Mouse (Mus musculus) heart, adult 8-10 months (tissue): ENCODE data around the gene Aars. TPM values are rescaled to one million over a fixed set of nuclear protein-coding genes. Genes with fewer than 3 reads are reported as not detected.
"Not testable (repeated sequence)": the region's sequence is repeated elsewhere in the genome, so short reads cannot be mapped to it uniquely, and the experiment has no call there.

Source experiments
- DNase-seq: peaks from one replicate; pipeline ENCODE4 v3.0.0; 2022; ENCODE audit warnings: low spot score
- total RNA-seq, 4 experiments: library from RNA; stranded (reverse); gene quantifications; 2 replicates each; pipeline ENCODE4 v1.2.4; 2022

Gene Aars
- 10 to 100 TPM; 32.2 to 33.5 (median 33.0) TPM for total RNA-seq

- DNase-seq = no peak
Observed at GRCm38 (mm10) chr8:111032916-111033315, at the start of gene Aars. Aars (plus strand) TSS chr8:111033144.

- no peak for DNase-seq
Observed at GRCm38 (mm10) chr8:110987805-110988744, 44.9 kb upstream of the Aars start.

- peak; percentile 29 for DNase-seq
Observed at GRCm38 (mm10) chr8:110990017-110990416, 42.9 kb upstream of the Aars start.

GRCm38 (mm10) chr8:110996641-110997430 lies 36.1 kb upstream of the Aars start:
- DNase-seq = no peak

- DNase-seq = peak; percentile 89
Observed at GRCm38 (mm10) chr8:110997547-110998531, 35.1 kb upstream of the Aars start, which contains the start of gene Ddx19a. Ddx19a (minus strand) TSS chr8:110997800.

DNA sequence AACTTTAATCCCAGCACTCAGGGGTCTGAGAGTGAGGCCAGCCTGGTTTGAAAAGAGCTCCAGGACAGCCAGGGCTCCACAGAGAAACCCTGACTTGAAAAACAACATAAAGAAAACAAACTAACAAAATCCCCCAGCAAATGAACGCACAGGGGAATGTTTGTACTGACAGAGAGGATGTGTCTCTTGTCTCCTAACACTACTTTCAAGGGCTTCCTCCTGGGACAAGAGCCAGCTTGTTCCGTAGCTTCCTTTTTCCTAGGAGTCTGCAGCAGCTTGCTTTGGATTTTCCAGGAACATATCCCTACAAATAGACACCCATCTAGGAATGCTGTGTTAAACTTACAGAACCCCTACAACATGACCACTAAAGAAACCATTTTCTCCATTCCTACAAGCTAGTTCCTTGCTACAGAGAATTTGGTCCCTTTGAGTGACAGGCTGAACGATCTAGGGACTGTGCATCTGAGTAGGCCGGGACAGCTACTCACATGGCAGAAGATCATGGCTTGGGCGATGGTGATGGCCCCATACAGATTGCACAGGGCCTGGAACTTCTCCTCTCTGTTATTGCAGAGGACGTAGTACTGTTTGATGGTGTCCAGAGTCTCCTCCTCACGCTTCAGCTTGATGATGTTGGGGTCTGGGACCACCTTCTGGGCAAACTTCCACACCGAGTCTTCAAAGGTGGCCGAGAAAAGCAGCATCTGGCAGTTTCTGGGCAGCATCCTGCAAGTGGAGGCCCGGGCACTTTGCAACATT lies 22.5 kb upstream of the Aars start:
- not testable (repeated sequence) for DNase-seq

DNA sequence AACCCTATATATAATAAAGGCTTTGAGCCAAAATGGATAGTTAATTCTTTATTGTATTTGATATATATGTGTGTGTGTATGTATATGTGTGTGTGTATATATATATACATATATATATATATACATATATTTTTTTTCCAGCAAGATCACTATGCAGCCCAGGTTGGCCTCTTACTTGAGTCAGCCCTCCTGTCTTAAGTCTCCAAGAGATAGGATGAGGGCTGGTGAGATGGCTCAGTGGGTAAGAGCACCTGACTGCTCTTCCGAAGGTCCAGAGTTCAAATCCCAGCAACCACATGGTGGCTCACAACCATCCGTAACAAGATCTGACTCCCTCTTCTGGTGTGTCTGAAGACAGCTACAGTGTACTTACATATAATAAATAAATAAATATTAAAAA lies 6.3 kb upstream of the Aars start:
- DNase-seq = not testable (repeated sequence)

GRCm38 (mm10) chr8:111027391-111027937 lies 5.5 kb upstream of the Aars start:
- DNase-seq = peak; percentile 77

DNA sequence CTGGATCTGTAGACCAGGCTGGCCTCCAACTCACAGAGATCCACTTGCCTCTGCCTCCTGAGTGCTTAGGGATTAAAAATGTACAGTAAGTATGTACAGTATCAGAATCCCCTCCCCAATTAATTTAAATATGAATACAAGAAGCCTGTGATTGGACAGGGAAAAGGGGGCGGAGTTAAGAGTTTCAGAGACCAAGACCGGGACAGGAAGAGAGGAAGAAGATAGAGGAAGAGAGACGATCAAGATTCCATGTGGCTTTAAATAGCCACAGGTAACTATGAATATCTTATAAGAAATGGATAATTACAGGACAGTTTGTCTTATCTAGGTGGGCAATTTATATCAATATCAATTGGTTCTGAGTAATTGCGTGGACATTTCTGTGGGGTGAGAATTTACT lies 3.4 kb upstream of the Aars start:
- DNase-seq = no peak

- DNase-seq = no peak
Observed at GRCm38 (mm10) chr8:111030045-111030444, 2.9 kb upstream of the Aars start.

DNA sequence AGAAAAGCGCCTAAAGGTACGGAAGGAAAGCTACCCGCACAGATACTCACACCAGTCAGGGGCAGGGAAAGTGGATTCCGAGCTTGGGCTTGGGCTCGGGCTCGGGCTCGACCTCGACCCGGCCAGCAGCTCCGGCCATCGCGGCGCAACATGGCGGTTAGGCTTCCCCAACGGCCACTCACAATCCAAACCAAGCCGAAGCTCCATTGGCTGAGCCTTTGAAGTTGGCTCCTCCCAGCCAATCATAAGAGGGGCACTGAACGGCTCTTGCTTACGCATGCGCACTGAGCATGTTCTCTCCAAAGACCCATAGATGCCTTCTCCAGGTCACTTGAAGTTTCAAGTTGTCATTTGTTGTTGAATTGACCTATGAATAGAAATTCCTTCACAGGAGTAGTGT lies 1.4 kb upstream of the Aars start, which contains the start of gene Ddx19b:
Gene Ddx19b, minus strand, starts transcription at position 180 of the 400 bp plus-strand sequence.
- no peak for DNase-seq

DNA sequence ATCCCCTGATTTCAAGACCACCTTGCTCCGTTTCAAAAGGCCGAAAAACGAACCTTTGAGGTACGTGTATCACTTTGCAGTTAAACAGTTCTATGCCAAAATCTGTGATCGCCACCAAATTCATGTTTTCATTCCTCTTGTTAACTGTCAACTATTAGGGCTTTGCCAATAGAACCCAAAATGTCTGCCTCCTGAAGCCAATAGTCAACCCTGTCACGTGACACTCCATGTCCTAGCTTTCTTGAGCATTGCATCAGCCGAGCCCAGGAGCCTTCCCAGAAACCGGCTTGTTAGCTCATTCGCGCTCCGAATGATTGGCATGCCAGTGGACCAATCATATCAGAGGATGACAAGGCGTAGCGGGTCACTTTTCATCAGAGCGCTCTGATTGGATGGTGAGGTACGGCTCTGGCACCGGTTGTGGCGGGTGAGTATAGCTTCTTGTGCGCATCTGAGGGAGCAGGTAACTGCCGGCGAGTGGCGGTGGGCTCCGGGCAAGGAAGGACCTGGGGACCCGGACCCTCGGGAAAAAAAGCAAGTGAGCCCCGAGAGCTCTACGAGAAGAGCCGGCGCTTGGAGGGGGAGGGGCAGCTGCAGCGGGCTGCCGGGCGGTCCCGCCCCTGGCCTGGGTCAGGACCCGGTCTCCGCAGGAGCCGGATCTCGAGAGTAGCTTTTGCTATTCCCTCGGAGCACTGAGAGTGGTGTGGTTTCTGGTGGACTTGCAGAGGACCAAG lies 705 bp downstream of the Aars start:
- DNase-seq = peak; percentile 100

DNA sequence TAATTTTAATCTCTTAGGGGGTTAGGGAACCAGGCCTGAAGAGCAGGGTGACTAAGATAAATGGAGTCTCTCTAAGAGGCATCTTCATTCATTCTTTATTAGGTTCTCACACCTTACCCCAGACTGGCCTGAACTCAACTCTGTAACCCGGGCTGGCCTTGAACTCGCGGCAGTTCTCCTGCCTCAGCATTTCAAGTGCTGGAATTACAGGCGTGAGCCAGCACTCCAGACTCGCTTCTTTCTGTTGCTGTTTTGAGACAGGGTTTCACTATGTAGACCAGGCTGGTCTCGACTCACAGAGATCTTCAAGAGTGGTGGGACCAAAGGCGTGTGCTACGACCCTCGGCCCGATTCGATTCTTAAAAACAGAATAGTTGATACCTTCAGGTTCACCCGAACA lies 1.3 kb downstream of the Aars start:
- DNase-seq = no peak

- DNase-seq = no peak
Observed at GRCm38 (mm10) chr8:111036591-111036990, 3.6 kb downstream of the Aars start.

GRCm38 (mm10) chr8:111042546-111042945 lies 9.6 kb downstream of the Aars start:
- no peak for DNase-seq

GRCm38 (mm10) chr8:111044003-111044734 lies 11.2 kb downstream of the Aars start:
- no peak for DNase-seq

DNA sequence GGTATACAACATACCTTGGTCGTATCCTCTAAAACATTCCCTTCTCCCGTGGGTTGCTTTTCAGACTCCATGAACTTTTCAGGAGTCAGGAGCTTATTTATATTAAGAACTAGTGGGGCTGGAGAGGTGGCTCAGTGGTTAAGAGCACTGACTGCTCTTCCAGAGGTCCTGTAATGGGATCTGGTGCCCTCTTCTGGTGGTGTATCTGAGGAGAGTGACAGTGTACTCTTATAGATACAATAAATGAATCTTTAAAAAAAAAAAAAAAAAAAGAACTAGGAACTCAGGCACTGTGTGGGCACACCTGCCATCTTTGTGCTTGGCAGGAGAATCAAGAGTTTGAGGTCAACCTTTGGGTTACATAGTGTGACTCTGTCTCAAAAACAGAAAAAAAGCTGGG lies 15.8 kb downstream of the Aars start:
- DNase-seq = no peak

DNA sequence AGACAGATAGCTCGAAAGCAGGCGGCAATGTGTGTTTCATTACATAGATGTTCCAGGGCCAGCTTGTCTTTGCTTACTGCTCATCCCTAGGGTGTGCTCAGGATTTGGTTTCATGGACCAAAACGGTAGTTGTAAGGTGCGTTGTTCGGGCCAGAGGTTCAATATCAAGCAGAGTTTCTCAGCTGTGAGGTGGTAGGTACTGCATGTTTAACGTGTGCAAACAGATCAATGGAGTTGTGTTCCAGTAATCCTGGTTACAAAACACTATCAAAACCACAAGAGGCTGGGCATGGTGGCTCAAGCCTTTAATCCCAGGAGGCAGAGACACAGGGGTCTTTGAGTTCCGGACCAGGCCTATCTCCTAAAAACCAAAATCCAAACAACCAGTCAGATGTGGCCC lies 16.2 kb downstream of the Aars start:
- no peak for DNase-seq
